10 mouse cellular contexts compared by ENCODE assay signal in the genomic region with DNA sequence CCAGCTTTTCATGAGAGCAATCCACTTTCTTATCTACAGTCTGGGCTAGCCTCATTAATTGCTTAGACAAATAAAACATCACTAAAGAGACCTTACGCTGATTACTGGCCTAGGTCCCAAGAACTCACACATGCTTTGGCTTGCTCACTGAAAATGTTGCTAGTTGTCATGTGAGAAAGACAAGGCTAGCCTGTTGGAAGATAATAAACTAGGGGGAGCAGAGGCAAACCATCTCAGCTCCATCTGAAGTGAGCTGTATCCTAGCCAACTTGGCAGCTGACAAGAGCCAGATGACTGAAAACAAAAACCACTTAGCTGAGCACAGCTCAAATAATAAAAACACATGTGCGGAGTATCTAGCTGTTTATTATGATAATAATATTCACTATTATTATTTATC. TPM values are rescaled to one million over a fixed set of nuclear protein-coding genes. Genes with fewer than 3 reads are reported as not detected.
DNase-seq lines count a peak whose midpoint lies in the region; ATAC-seq and TF ChIP-seq lines count a peak whose summit lies in the region.
"Had no signal": no experiment of that assay in that cellular context is flagged by ENCODE, and none has a peak within 500 bp of the region (broad histone marks: within the 10 kb centered on the region; RNA-seq: fewer than 3 reads in every experiment).

No protein-coding gene starts in this region.

- no peak for TF ChIP-seq CTCF in liver, postnatal 0 days (IDR thresholded peaks at IDR 0.05; ENCODE audit: low read depth)

- H3K27ac ChIP-seq in forebrain, embryonic 15.5 days (replicated peaks): no peak overlapping the region
- H3K27ac ChIP-seq in forebrain, embryonic 10.5 days: no peak overlapping the region
- H3K27ac ChIP-seq in liver, embryonic 11.5 days (ENCODE audit: low read depth, low read length): no peak overlapping the region
- no peak overlapping the region for H3K27ac ChIP-seq in liver, postnatal 0 days (ENCODE audit: low read depth)
- H3K27ac ChIP-seq: embryonic facial prominence, embryonic 12.5 days had no signal

- H3K4me3 ChIP-seq in forebrain, embryonic 15.5 days: no peak overlapping the region
- no peak overlapping the region for H3K4me3 ChIP-seq in forebrain, embryonic 10.5 days
- no peak overlapping the region for H3K4me3 ChIP-seq in liver, embryonic 11.5 days (ENCODE audit: low read depth, low read length)
- no peak overlapping the region for H3K4me3 ChIP-seq in liver, postnatal 0 days (ENCODE audit: low read depth, low read length)
- H3K4me3 ChIP-seq: embryonic facial prominence, embryonic 12.5 days had no signal

- peaks cover 4% of the 10 kb centered on the region; the same call in 1 of the 2 replicates for H3K4me1 ChIP-seq in forebrain, embryonic 15.5 days
- no peaks in the 10 kb centered on the region for H3K4me1 ChIP-seq in forebrain, embryonic 10.5 days
- H3K4me1 ChIP-seq in liver, embryonic 11.5 days (replicated peaks; ENCODE audit: control insufficient read depth, insufficient read depth, low read length): no peaks in the 10 kb centered on the region
- H3K4me1 ChIP-seq in liver, postnatal 0 days (ENCODE audit: insufficient read depth): no peaks in the 10 kb centered on the region
- H3K4me1 ChIP-seq: embryonic facial prominence, embryonic 12.5 days had no signal

- no peak for TF ChIP-seq EP300 in liver, postnatal 0 days (IDR thresholded peaks at IDR 0.05; ENCODE audit: low read depth)

- no peak overlapping the region for H3K9ac ChIP-seq in forebrain, embryonic 15.5 days (replicated peaks)
- H3K9ac ChIP-seq in liver, embryonic 11.5 days (ENCODE audit: low read depth, low read length): no peak overlapping the region
- H3K9ac ChIP-seq in liver, postnatal 0 days (replicated peaks): no peak overlapping the region
- H3K9ac ChIP-seq: embryonic facial prominence, embryonic 12.5 days had no signal

- WGBS in forebrain, embryonic 15.5 days: 42% methylated on average over 2 of the region's 2 CpGs
- 93% methylated on average over 2 of the region's 2 CpGs for WGBS in forebrain, embryonic 10.5 days
- WGBS in liver, embryonic 11.5 days: 70% methylated on average over 2 of the region's 2 CpGs
- WGBS in liver, postnatal 0 days (ENCODE audit: insufficient replicate concordance): 79% methylated on average over 2 of the region's 2 CpGs

- H3K4me2 ChIP-seq in forebrain, embryonic 15.5 days (replicated peaks): no peak overlapping the region
- no peak overlapping the region for H3K4me2 ChIP-seq in liver, embryonic 11.5 days
- no peak overlapping the region for H3K4me2 ChIP-seq in liver, postnatal 0 days (ENCODE audit: low read depth, low read length)
- H3K4me2 ChIP-seq: embryonic facial prominence, embryonic 12.5 days had no signal

- no peaks in the 10 kb centered on the region for H3K36me3 ChIP-seq in forebrain, embryonic 15.5 days
- H3K36me3 ChIP-seq in forebrain, embryonic 10.5 days (replicated peaks): no peaks in the 10 kb centered on the region
- no peaks in the 10 kb centered on the region for H3K36me3 ChIP-seq in liver, embryonic 11.5 days (ENCODE audit: control insufficient read depth, insufficient read depth, low read length)
- no peaks in the 10 kb centered on the region for H3K36me3 ChIP-seq in liver, postnatal 0 days (replicated peaks; ENCODE audit: insufficient read depth, low read length)
- H3K36me3 ChIP-seq: embryonic facial prominence, embryonic 12.5 days had no signal

- no peak for DNase-seq in forebrain, embryonic 10.5 days (ENCODE audit: extremely low spot score, low spot score)
- no peak for DNase-seq in liver, embryonic 11.5 days (ENCODE audit: low spot score)
- DNase-seq in liver, postnatal 0 days: no peak
- peak; percentile 39 to 42 for DNase-seq in heart, postnatal 14 days
- peak; percentile 52 to 67 for DNase-seq in lung, postnatal 4 days
- DNase-seq in thymus, adult 18-20 months: no peak

- no peaks in the 10 kb centered on the region for H3K27me3 ChIP-seq in forebrain, embryonic 15.5 days
- H3K27me3 ChIP-seq in forebrain, embryonic 10.5 days (ENCODE audit: poor library complexity, severe bottlenecking): no peaks in the 10 kb centered on the region
- H3K27me3 ChIP-seq in liver, embryonic 11.5 days (replicated peaks; ENCODE audit: control insufficient read depth, insufficient read depth, low read length): no peaks in the 10 kb centered on the region
- no peaks in the 10 kb centered on the region for H3K27me3 ChIP-seq in liver, postnatal 0 days (ENCODE audit: insufficient read depth, low read length)
- H3K27me3 ChIP-seq: embryonic facial prominence, embryonic 12.5 days had no signal

- intact Hi-C loops in heart, postnatal 14 days (cut with DNase I): no loop called here

- no peaks in the 10 kb centered on the region for H3K9me3 ChIP-seq in forebrain, embryonic 15.5 days
- no peaks in the 10 kb centered on the region for H3K9me3 ChIP-seq in forebrain, embryonic 10.5 days
- H3K9me3 ChIP-seq in liver, embryonic 11.5 days (ENCODE audit: control insufficient read depth, low read length): no peaks in the 10 kb centered on the region
- H3K9me3 ChIP-seq in liver, postnatal 0 days (ENCODE audit: low read length): no peaks in the 10 kb centered on the region
- H3K9me3 ChIP-seq: embryonic facial prominence, embryonic 12.5 days had no signal

- peak; percentile 76 for ATAC-seq in forebrain, embryonic 15.5 days (replicated peaks)
- 0 out of 2 replicates have a peak, but pooled peaks have one; percentile 29 for ATAC-seq in liver, embryonic 11.5 days (replicated peaks; ENCODE audit: low FRiP score)
- ATAC-seq in liver, postnatal 0 days: no peak
- ATAC-seq in monocyte, adult 5-6 weeks (replicated peaks; ENCODE audit: insufficient number of reproducible peaks, low FRiP score, low TSS enrichment, poor library complexity, severe bottlenecking): no peak

RNA-seq across cellular contexts. Expression of a gene that starts 40.2 kb away (rescaled TPM):
- polyA plus RNA-seq in forebrain, embryonic 15.5 days (2015; fragmentation: Nextera tagmentation; extraction: Ambion mirVana): 0.04 and 0.11 TPM in 2 replicates
- not detected in 2 replicates for polyA plus RNA-seq in forebrain, embryonic 10.5 days (2016; fragmentation: Nextera tagmentation; extraction: Ambion mirVana)
- polyA plus RNA-seq in liver, embryonic 11.5 days (2014; fragmentation: Nextera tagmentation; extraction: Ambion mirVana): 1.1 and 1.3 TPM in 2 replicates
- polyA plus RNA-seq in liver, postnatal 0 days (2015; fragmentation: Nextera tagmentation; extraction: Ambion mirVana): 26.1 and 28.9 TPM in 2 replicates
- under 1 TPM; 0.07 to 0.29 TPM for total RNA-seq in heart, postnatal 14 days (2021)
- total RNA-seq in monocyte, adult 5-6 weeks (2017): not detected in 3 replicates
- polyA plus RNA-seq: C2C12 had no signal

Comparison
In these comparisons a context has a peak if more than half of its experiments do, and no peak if none do; other contexts are left out.
1. ATAC-seq: peak in forebrain, embryonic 15.5 days (single experiment) and liver, embryonic 11.5 days (single experiment); none in liver, postnatal 0 days (single experiment) and monocyte, adult 5-6 weeks (single experiment).
2. RNA of a gene that starts 40.2 kb away (polyA plus RNA-seq): 26.1 to 28.9 TPM in liver, postnatal 0 days; 1.1 to 1.3 TPM in liver, embryonic 11.5 days, 0.04 to 0.11 TPM in forebrain, embryonic 15.5 days and not detected in forebrain, embryonic 10.5 days; every median in the first group is over 10 times any median in the second.
3. DNase-seq: peak in heart, postnatal 14 days (2 of 2) and lung, postnatal 4 days (2 of 2); none in forebrain, embryonic 10.5 days (single experiment), liver, embryonic 11.5 days (single experiment), liver, postnatal 0 days (single experiment) and thymus, adult 18-20 months (0 of 2).